Mouse (Mus musculus) neutrophil, adult 5-6 weeks (primary cell): ENCODE data around the gene Cryz. TPM values are rescaled to one million over a fixed set of nuclear protein-coding genes. Genes with fewer than 3 reads are reported as not detected.
A peak's percentile ranks its signal among the peaks of the same experiment; 100 is the strongest.

Experiments
- ATAC-seq: fragments of 151-379, 151-347 bp; 2 replicates; pipeline ENCODE4 v1.8.0; 2017; ENCODE audit warnings: mild to moderate bottlenecking, moderate TSS enrichment; ENCODE audit not compliant: insufficient number of reproducible peaks, poor library complexity, low FRiP score, severe bottlenecking; ENCODE audit errors: extremely low read depth
- total RNA-seq: library from RNA; stranded (forward); fragments of 200-1000 nt; gene quantifications from 2 replicates; pipeline ENCODE4 v1.2.3, GENCODE M21; 2017

Cryz gene
- 1.4 and 1.7 TPM in 2 replicates for total RNA-seq

DNA sequence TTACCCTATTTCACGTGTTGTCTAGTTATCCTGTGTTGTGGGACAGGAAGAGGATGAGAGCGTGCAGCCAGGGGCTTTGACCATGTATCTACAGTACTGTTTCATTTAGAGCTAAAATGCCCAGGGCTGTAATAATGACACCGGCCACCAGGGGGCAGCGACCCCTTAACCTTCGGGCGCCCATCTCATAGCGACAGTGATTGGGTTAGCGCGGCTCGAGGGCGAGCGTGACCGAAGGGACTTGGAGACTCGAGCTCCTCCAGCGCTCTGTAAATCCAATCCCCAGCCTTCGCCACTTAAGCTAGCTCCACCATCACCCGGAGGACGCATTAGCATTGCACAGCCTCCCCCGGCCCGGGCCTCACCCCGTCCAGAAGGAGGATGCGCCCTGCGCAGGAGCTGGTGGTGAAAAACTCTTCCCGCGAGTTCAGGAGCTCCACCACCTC lies at the start of gene Cryz:
TSS of gene Cryz (plus strand) at position 224 of the 446 bp plus-strand sequence.
- ATAC-seq, result peak; percentile 81

GRCm38 (mm10) chr3:154547549-154548426 lies 48.7 kb upstream of the Cryz start:
- ATAC-seq, result no peak

DNA sequence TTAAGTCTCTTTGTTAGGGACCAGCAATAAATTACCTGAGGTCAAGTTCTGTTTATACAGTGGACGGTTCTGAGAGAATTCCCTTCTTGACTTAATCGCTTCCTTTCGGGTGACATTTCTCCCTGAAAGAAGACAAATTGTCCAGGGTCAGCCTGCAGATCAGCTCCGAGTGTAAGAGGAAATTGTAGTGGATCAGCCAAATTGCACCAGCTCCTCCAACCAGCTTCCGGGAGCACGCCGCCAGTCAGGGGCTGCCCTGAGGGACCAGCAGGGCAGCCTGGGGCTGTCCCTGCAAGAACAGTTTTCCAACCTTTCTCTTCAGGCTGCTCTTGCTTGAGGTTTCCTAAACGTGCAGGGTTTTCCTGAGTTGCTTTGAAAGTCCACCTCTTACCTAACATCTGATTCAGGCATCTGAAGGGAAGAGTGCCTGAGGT lies 47.6 kb upstream of the Cryz start:
- no peak for ATAC-seq

DNA sequence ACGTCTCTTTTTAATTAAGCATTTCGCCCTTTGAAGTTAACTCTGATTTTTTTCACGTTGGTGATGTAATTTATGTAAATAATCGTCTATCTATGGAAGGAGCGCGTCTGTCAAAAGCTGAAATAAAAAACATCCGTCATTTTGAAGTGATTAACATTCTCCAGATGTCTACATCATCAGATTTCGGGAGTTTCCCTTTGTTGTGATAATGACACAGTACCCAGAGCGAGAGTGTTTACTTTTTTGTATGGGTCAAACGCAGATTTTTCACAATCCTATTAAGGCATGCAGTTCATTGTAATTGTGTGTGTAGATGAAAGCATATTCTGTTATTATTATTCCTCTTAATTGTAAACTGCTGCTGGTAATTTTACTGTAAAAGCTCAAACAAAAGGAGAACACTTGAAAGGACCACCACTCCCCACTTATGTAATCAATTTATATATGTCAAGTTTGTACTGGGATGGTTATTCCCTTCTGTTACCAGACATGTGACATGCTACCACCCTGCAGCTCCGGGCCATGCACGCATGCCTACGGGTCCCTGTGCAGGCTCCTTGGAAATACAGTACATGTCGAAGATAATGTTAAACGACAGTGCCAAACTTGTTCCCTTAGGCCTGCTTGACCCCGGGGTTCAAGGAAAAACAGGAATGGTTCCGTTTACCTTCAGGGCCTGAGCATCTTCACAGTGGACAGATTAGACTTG lies 46.0 kb upstream of the Cryz start:
- ATAC-seq, result no peak

DNA sequence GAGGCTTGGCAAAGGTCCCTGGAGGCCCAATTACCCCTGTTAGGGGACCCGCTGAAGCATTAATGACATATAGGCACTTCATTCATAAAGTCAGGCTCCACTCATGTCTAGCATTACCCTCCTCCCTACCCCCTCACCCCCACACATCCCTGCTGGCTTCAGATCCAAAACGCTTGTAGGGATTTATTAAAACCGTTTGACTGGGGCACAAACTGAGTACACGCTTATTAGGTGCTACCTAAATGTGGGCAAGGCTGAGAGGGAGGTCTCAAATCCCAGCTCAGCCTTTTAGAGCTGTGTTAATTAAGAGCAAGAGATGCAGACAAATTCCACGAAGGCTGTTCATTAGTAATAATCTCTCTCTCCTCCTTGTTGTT lies 45.5 kb upstream of the Cryz start:
- ATAC-seq, result no peak

- no peak for ATAC-seq
Observed at GRCm38 (mm10) chr3:154562192-154562591, 34.3 kb upstream of the Cryz start.

DNA sequence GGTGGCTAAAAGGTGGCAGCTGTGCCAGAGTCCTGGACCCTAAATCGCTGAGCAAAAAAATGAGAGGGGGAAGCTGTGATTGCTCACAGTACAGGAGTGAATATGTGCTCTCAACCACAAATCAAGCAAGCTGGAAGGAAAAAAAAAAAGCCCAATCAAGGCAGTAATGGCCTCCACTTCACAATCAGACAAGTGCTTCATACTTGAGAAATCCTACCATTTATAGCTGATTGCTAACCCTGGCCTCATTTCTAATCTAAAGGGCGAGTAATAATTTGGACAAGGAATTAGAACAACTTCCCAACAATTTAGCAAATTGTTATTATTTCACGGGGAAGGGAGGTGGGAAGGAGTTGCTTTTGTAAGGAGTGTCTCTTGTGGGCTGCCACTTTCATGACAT lies 31.1 kb upstream of the Cryz start:
- no peak for ATAC-seq

- ATAC-seq, result no peak
Observed at GRCm38 (mm10) chr3:154570029-154570575, 26.4 kb upstream of the Cryz start.

- no peak for ATAC-seq
Observed at GRCm38 (mm10) chr3:154570786-154571185, 25.7 kb upstream of the Cryz start.

GRCm38 (mm10) chr3:154572341-154572972 lies 24.1 kb upstream of the Cryz start:
- peak; percentile 72; the same call in 1 of the 2 replicates for ATAC-seq

GRCm38 (mm10) chr3:154573666-154574065 lies 22.8 kb upstream of the Cryz start:
- ATAC-seq, result no peak

DNA sequence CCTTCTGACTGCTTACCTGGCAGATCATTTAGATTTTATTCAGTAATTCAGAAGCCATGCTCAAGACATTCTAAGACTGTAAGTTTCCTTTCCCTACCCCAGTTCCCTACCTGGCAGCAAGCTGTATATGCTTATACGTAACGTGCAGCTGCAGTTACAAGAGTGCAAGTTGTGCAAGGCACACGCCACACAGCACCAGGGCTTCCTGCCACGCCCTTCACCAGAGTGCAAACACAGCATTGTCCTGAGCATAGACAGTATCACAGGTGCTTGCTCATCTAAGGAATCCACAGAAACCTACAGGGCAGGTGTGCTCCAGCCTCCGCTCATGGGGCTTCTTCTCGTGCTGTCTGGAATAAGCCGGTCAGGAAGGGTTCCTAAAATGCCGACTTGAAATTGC lies 18.6 kb upstream of the Cryz start:
- ATAC-seq, result no peak

DNA sequence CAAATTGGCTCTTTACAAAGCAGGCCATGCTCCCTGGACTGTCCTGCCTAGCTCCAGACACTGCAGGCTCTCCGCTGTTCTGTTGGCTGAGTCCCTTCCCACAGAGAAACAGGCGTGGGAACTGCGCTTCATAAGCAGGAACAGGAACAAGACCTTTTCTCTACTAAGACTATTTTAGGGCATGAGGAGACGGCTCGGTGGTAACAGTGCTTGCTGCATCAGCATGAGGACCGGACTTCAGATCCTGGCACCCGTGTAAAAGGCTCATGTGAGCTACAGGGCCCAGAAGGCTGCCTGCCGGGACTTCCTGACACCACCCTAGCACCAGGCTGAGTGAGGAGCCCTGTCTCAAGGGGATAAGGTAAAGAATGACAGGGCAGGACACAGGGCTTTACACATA lies 12.2 kb upstream of the Cryz start:
- no peak for ATAC-seq

DNA sequence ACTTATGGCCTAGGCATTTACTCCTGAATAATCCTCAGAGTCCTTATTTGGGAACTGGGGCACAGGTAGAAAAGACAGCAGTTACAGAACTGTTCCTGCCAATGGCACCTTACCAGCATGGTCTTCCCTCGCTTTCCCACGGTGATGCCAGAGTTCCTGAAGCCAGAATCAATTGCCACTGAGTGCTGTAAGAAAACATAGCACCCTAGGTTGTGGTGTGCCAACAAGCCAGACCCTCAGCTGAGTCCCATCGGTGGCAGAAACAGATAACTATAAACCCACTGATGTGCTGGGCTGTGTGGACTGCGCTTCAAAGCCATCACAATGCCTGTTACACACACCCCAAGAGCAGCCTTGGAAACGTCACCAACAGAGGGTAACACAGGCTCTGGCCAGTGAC lies 5.5 kb upstream of the Cryz start:
- ATAC-seq, result no peak

DNA sequence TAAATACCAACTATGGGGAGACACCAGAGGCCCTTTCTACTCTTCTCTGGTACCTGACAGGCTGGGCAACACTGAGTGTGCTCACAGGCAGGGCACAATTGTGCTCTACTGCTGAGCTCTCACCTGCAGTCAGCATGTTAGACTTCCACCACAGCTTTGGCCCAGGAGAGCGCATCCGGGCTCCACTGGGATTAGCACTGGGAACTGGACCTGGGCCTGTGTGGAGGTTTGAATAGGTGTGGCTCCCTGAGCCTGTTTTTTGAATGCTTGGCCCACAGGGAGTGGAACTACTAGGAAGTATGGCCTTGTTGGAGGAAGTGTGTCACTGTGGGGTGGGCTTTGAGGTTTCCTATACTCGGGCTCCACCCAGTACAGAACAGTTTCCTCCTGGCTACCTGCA lies 4.9 kb upstream of the Cryz start:
- no peak for ATAC-seq

- ATAC-seq, result no peak
Observed at GRCm38 (mm10) chr3:154593596-154593995, 2.9 kb upstream of the Cryz start.

- no peak for ATAC-seq
Observed at GRCm38 (mm10) chr3:154594156-154594555, 2.4 kb upstream of the Cryz start.

- ATAC-seq, result peak; percentile 88
Observed at GRCm38 (mm10) chr3:154596934-154597554, 533 bp downstream of the Cryz start, which contains the start of gene Tyw3. Gene Tyw3 (minus strand): TSS chr3:154597104.

GRCm38 (mm10) chr3:154597561-154597960 lies 1.1 kb downstream of the Cryz start:
- no peak for ATAC-seq
